In genomic region chr14:118674705-118675139, GRCm38 (mm10) we compare ENCODE assay signal across 7 mouse cellular contexts. TPM values are rescaled to one million over a fixed set of nuclear protein-coding genes. Genes with fewer than 3 reads are reported as not detected.
DNase-seq lines count a peak whose midpoint lies in the region; ATAC-seq and TF ChIP-seq lines count a peak whose summit lies in the region.

No protein-coding gene starts in this region.

- ATAC-seq in liver, postnatal 0 days: no peak
- ATAC-seq in monocyte, adult 5-6 weeks (replicated peaks; ENCODE audit: insufficient number of reproducible peaks, low FRiP score, low TSS enrichment, poor library complexity, severe bottlenecking): 0 out of 2 replicates have a peak, but pooled peaks have one; percentile 39
- no peak for ATAC-seq in forebrain, embryonic 11.5 days (replicated peaks; ENCODE audit: low FRiP score)

- no peak overlapping the region for H3K9ac ChIP-seq in liver, postnatal 0 days (replicated peaks)
- no peak overlapping the region for H3K9ac ChIP-seq in forebrain, embryonic 11.5 days (ENCODE audit: low read length)

- no peak overlapping the region for H3K27ac ChIP-seq in liver, postnatal 0 days (ENCODE audit: low read depth)
- H3K27ac ChIP-seq in forebrain, embryonic 11.5 days (ENCODE audit: low read depth, low read length): no peak overlapping the region

- 0 out of 2 replicates have a peak, but pooled peaks cover 3% of the 10 kb centered on the region for H3K27me3 ChIP-seq in liver, postnatal 0 days (ENCODE audit: insufficient read depth, low read length)
- no peaks in the 10 kb centered on the region for H3K27me3 ChIP-seq in forebrain, embryonic 11.5 days (ENCODE audit: control insufficient read depth, insufficient read depth, low read length)

- no peaks in the 10 kb centered on the region for H3K36me3 ChIP-seq in liver, postnatal 0 days (replicated peaks; ENCODE audit: insufficient read depth, low read length)
- H3K36me3 ChIP-seq in forebrain, embryonic 11.5 days (ENCODE audit: control insufficient read depth, insufficient read depth, low read length): no peaks in the 10 kb centered on the region

- no peaks in the 10 kb centered on the region for H3K9me3 ChIP-seq in liver, postnatal 0 days (ENCODE audit: low read length)
- H3K9me3 ChIP-seq in forebrain, embryonic 11.5 days (ENCODE audit: control insufficient read depth, low read length): no peaks in the 10 kb centered on the region

- no peak for DNase-seq in liver, postnatal 0 days
- no peak for DNase-seq in liver
- DNase-seq in adrenal gland, postnatal 10 days: peak; percentile 71
- DNase-seq in fibroblast of lung, adult 2 months (ENCODE audit: low read depth): peak; percentile 59
- no peak for DNase-seq in forebrain, embryonic 11.5 days (ENCODE audit: low spot score)
- DNase-seq in left cerebral cortex, adult 9 months (ENCODE audit: low spot score in 2 of 2): no peak

- 47% methylated on average over 11 of the region's 11 CpGs for WGBS in liver, postnatal 0 days (ENCODE audit: insufficient replicate concordance)
- 91% methylated on average over 11 of the region's 11 CpGs for WGBS in forebrain, embryonic 11.5 days

- no peak overlapping the region for H3K4me3 ChIP-seq in liver, postnatal 0 days (ENCODE audit: low read depth, low read length)
- no peak overlapping the region for H3K4me3 ChIP-seq in forebrain, embryonic 11.5 days (ENCODE audit: low read depth, low read length)

- peak overlapping the region; percentile 29; the same call in 1 of the 2 replicates for H3K4me2 ChIP-seq in liver, postnatal 0 days (ENCODE audit: low read depth, low read length)
- H3K4me2 ChIP-seq in forebrain, embryonic 11.5 days (ENCODE audit: low read depth, low read length, severe bottlenecking): no peak overlapping the region

- no peak for TF ChIP-seq EP300 in liver, postnatal 0 days (IDR thresholded peaks at IDR 0.05; ENCODE audit: low read depth)

- peaks cover 17% of the 10 kb centered on the region for H3K4me1 ChIP-seq in liver, postnatal 0 days (ENCODE audit: insufficient read depth)
- no peaks in the 10 kb centered on the region for H3K4me1 ChIP-seq in forebrain, embryonic 11.5 days (replicated peaks; ENCODE audit: control insufficient read depth, insufficient read depth, low read length)

- no peak for TF ChIP-seq CTCF in liver, postnatal 0 days (IDR thresholded peaks at IDR 0.05; ENCODE audit: low read depth)

RNA-seq across cellular contexts. Expression of gene Abcc4, which starts 31.3 kb away (rescaled TPM):
- 1.1 and 1.2 TPM in 2 replicates for polyA plus RNA-seq in liver, postnatal 0 days (2015; fragmentation: Nextera tagmentation; extraction: Ambion mirVana)
- total RNA-seq in adrenal gland, postnatal 10 days (2021): 1 to 10 TPM; 8.5 to 9.9 TPM
- total RNA-seq in monocyte, adult 5-6 weeks (2017): 11.1 to 14.9 TPM (median 14.3 TPM) in 3 replicates
- 3.3 and 4.0 TPM in 2 replicates for polyA plus RNA-seq in forebrain, embryonic 11.5 days (2014; fragmentation: Nextera tagmentation; extraction: Ambion mirVana)

Comparison
In these comparisons a context has a peak if more than half of its experiments do, and no peak if none do; other contexts are left out.
1. DNase-seq: peak in adrenal gland, postnatal 10 days (single experiment) and fibroblast of lung, adult 2 months (single experiment); none in liver, postnatal 0 days (single experiment), liver (single experiment), forebrain, embryonic 11.5 days (single experiment) and left cerebral cortex, adult 9 months (0 of 2).